Mouse (Mus musculus) olfactory bulb, adult 2 months (tissue): ENCODE results near the gene P2ry6.

Experiments
- CTCF ChIP-seq: fragments of 200-500 bp; IDR thresholded peaks from 2 replicates; pipeline ENCODE4 v1.5.1; 2012; ENCODE audit warnings: low read depth, mild to moderate bottlenecking, low read length, moderate library complexity; ENCODE audit not compliant: insufficient read depth
- POLR2A ChIP-seq: fragments of 200-500 bp; IDR thresholded peaks from 2 replicates; pipeline ENCODE4 v1.6.1; 2012; ENCODE audit warnings: mild to moderate bottlenecking, low read depth, low read length, moderate library complexity; ENCODE audit not compliant: insufficient read depth

GRCm38 (mm10) chr7:101012541-101012940 is 38.1 kb upstream of the P2ry6 start, which contains the start of gene P2ry2:
- TF ChIP-seq CTCF (no peak), POLR2A (no peak)
